Mouse (Mus musculus): Measurements from ENCODE around the gene Ttc33.

DNA sequence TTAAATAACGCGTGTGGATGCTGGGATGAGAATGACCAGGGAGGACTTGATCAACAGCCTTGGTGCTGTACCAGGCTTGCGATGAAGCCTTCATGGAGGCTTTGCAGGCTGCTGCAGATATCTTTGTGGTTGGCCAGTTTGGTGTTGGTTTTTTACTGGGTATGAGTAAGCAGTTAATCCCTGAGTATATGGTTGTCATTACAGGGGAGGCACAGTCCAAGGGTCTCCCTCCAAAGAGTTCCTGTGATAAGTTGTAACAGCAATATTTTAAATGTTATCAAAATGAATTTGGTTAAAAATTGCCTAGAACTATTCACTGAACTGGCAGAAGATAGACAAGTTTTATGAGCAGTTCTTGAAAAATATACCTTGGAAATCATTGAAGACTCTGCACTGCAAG is 23.8 kb downstream of the Ttc33 start:
- TF ChIP-seq GATA1 (IDR thresholded peaks at IDR 0.05; ENCODE audit: low read length) = no peak
- TF ChIP-seq TAL1 (IDR thresholded peaks at IDR 0.05; ENCODE audit: low read length) = no peak
